Mouse (Mus musculus): ENCODE results near the gene Trpv1.
A peak's percentile ranks its signal among the peaks of the same experiment; 100 is the strongest.

The Trpv1 gene

DNA sequence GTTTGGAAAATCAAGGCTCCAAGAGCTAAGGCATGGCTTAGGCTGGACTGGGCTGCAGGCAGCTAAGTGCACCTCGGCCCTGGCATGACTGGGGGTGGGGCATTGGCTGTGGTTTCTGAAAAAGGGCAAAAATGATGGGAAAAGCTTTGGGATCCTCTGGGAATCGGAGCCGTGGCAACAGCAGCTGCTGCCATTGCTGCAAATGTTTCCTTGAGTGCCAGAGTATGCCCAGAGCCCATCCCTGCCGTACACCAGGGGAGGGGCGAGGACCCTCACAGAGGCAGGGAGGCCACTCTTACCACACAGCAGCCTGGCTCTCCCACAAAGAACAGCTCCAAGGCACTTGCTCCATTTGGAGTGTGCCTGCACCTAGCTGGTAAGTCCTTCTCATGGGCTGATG, at the start of gene Trpv1:
Gene Trpv1, plus strand, starts transcription at position 301 of the 400 bp plus-strand sequence.
- no peak for DNase-seq (ENCODE audit: low read depth, low spot score)

DNA sequence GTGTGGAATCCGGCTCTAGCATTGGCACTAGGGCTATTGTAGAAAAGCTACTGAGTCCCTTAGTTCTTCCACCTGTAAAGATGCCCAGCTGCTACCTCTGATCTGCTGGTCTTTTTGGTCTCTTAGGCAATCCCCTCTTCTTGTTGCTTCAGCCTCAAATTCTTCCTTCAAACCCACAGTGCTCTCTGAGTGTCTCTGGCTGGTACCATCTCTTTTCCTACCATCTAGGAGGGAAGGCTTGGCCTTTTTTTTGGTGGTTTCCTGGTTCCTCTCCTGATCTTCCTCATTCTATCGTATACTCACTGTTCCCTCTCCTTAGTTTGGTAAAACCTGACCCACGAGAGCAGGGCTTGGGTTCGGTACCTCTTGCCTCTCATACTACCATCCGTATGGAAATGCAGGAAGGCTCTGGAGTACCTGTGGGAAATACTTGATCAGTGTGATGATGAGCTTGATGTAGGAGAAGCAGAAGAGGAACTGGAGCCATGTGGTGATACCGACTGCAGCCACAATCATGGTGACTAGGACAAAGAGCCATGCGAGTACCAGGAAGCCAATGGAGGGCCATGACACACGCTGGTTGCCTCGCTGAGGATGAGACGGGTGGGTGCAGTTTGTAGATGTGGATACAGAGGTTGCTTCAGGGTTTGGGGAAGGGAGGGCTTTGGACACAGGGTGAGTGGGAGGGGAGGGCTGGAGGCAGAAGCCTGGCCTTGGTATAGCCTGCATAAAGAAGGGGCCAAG, 48.0 kb upstream of the Trpv1 start:
- DNase-seq (ENCODE audit: low read depth, low spot score), result no peak

DNA sequence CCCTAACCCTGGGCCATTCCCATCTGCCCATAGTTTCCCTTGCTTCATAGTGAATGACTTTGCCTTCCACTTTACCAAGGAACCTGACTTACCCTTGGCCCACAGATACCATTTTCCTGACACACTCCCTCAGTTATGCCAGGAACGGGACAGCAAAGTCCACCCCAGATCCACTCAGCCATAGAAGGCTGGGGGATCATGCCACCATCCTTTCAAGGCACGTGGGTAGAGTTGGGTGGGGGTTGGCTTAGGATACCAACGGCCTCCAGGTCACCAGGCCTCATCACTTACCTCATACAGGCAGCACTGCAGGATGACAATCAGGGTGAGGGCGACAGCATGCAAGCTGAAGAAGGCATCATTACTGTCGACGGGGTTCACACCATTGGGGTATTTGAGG, 46.9 kb upstream of the Trpv1 start:
- DNase-seq (ENCODE audit: low read depth, low spot score), result no peak

DNA sequence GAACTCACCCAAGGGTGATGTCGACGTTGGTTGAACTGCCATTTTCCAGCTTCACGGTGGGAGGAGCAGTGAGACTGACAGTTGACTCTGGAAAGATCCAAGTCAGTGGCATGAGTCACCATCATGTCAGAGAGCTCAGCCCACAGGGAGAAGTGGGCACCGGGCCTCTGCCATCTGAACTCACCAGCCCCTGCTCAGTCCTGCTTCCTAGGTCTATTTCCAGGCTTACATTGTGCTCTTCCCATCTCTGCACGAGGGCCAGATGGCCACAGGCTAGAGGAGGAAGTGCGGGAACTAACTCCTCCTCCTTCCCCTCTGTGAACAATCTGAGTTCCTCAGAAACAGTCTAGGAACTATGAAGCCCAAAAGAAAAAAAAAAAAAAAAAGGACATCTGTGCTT, 41.0 kb upstream of the Trpv1 start:
- no peak for DNase-seq (ENCODE audit: low read depth, low spot score)

DNA sequence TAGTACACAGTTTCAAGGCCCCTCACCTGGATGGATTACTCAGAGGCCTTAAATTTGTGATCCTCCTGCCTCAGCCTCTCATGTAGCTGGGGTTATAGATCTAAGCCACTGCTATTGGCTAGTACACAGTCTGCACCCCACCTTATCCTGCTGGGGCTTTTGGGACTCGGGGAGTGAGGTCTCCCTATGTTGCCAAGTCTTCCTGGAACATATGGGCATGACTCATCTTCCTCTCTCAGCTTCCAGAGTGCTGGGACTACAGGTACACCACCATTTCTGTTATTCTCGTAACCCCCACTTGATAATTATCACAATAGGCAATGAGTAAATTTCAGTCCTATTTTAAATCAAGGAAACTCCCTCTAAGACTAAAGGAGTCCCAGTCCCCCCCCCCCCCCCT, 39.6 kb upstream of the Trpv1 start:
- no peak for DNase-seq (ENCODE audit: low read depth, low spot score)

DNA sequence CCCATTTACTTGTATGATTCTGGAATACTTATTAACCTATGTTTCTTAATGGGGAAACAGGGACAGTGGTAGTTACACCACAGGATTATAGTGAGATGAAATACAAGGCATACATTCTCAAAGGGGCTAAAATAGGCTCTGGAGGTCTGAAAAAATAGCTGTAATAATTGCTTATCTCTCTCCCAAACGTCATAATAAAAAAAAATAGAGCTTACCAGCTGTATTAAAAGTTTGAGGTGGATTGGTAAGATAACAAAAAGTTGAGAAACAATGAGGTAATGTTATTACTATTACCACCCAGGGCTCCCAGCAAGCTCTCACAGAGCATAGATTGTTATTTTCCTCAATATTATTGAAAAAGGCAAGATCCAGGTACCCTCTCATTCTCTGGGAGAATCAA, 35.9 kb upstream of the Trpv1 start:
- DNase-seq (ENCODE audit: low read depth, low spot score), result no peak

DNA sequence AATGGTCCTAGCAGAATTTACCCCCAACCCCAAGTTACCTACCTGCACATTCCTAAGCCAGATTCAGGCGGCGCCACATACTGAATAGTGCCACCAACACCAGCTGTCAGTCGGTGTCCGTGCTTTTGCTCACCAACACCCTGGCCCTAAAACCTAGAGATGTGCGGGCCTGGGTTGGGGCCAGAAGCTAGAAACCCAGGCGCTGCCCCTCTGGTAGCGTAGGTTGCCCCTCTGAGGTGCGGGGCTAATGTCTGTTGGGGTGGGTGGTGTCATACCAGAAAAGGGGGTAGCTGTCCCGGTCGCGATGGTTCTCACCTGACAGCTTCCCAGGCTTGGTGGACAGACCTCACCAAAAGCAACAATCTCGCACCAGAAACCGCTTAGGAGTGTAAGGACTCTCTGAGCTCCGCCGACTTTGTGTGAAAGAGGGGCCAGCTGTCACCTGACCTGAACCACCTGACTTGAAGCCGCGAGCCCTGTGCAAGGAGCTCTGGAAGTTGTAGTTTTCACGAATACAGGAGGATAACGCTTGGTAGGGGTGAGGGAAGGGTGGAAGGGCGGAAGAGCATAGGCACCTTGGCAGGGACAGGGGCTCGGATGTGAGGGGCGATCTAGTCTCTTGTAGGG, 35.4 kb upstream of the Trpv1 start, which contains the start of gene Ctns:
Gene Ctns, minus strand, starts transcription at position 440 of the 627 bp plus-strand sequence.
- DNase-seq (ENCODE audit: low read depth, low spot score), result peak; percentile 89

DNA sequence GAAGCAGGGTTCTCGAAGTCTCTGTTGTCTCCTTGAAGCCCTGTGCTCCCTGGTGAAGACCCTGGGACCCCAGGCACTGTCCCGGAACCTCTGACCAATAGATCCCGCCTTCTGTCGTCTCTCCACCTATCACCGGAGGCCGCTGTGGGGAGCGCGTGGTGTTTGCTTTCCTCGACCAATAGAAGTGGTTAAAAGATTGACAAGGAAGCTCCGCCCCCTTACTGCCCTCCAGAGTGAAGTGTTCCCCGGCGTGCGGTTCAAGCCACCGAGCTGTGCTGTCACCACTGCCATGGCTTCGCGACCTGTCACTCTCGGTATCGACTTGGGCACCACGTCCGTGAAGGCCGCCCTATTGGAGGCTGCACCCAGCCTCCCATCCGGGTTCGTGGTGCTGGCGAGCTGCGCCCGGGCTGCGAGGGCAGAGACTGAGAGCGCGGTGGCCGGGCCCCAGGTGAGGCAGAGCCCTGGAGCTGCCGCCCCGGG, 34.8 kb upstream of the Trpv1 start, which contains the start of gene Shpk:
Gene Shpk, plus strand, starts transcription at position 231 of the 483 bp plus-strand sequence.
- DNase-seq (ENCODE audit: low read depth, low spot score), result peak; percentile 95

DNA sequence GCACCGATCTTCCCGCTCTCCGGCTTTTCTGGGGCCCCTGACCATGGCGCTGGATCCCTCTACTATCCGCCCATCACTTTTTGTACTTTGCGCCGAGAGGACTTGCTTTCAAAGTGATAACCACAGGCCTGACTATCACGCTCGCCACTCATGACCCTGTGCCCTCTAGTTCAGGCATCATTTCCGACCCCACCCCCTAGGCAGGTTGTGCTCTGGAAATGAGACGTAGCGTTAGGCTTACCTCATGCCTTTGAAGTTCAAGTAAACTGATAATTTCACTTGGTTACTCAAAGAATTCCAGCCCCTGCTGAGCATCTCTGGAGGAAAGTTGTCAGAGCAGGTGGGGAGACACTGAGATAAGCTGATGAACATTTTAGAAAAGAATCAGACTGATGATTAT, 34.2 kb upstream of the Trpv1 start:
- DNase-seq (ENCODE audit: low read depth, low spot score), result peak; percentile 77

DNA sequence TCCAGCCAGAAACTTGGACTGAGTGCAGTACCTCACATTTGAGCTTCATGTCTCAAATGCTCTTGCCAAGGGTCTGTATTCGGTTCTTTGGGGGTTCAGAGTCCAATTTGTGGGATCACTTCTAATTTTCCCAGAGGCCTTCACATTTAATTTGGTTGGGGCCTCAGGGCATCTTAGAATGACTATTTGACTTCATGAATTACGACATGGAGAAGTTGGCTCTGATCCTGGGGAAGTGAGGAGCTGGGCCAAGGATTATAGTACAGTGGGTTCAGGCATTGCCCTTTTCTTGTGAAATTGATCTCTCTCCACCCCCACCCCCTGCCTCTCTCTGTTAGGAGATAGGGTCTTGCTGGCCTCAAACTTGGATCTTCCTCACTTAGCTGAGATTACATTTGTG, 33.1 kb upstream of the Trpv1 start:
- DNase-seq (ENCODE audit: low read depth, low spot score), result no peak

DNA sequence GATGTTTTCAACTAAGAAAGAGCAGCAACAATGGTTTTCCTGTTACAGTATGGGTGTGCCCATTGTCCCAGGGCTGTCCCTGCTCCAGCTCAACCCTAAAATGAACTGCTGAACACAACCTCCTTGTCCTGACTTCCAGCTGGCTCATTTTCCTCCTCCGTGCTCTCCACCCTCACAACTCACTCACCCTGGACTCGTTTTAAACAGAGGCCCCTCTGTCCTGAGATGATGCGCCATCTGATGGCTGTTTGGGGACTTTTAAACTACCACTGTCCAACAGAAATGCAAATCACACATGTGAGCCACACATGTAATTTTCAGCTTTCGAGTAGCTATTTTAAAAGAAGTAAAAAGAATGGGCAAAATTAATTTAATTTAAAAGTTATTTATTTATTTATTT, 32.5 kb upstream of the Trpv1 start:
- no peak for DNase-seq (ENCODE audit: low read depth, low spot score)

DNA sequence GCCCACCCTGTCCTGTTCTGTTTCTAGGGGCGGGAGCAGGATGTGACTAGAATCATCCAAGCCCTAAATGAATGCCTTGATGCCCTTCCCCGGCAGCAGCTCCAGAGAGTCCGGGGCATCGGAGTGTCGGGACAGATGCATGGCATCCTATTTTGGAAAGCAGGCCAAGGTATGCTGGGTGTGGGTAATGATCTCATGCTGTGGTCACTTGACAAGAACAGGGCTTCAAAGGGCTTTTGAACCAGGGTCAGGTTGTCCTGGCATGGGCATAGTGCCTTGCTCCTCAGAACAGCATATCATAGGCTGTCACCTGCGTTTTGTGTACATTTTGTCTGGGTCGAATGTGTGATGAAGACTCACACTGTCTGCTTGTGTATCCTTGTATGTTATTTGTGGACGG, 30.2 kb upstream of the Trpv1 start:
- no peak for DNase-seq (ENCODE audit: low read depth, low spot score)

DNA sequence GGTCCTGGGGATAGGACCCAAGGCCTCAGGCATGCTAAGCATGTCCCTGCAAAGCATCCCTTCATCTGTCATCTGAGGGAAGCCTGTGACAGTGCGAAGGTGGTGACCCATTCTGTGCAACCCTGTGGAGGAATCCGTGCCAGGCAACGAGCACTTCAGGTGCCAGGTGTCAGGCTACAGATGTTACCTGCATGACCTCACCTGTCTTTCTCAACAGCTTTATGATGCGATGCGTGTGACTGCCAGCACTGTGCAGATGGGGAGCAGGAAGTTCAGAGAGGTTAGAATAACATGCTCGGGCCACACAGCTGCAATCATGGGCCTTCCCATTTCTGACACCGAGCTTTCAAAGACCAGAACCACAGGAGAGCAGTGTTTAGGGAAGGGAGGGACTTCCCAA, 28.9 kb upstream of the Trpv1 start:
- DNase-seq (ENCODE audit: low read depth, low spot score), result no peak

DNA sequence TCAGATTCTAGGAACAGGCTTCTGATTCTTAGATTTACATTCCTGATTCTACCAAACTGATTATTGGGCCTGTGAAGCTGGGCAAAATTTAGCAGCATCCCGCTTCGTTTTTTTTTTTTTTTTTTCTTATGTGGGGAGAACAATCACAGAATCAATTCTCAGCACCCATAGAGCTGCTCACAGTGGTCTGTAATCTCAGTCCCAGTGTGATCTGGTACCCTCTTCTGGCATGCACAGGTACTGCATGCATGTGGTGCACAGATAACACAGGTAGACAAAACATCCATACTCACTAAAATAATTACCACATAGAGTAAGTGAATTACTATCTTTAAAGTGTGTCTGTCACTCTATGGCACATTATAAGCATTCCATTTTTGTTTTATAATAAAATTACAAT, 26.5 kb upstream of the Trpv1 start:
- DNase-seq (ENCODE audit: low read depth, low spot score), result peak; percentile 43

DNA sequence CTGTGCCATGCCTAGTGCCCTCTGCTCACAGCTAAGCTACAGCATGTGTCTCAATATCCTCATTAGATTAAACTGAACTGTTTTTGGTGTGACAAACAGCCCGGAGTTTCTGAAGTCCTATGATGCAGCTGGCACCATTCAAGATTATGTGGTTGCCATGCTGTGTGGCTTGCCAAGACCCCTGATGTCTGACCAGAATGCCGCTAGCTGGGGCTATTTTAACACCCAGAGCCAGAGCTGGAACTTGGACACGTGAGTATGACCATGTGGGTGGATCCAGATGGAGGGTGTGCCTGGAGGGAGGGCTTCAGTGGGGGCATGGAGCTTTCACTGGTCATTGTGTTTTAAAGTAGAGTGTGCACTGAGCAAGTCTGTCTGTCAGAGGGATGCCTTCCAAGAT, 20.1 kb upstream of the Trpv1 start:
- no peak for DNase-seq (ENCODE audit: low read depth, low spot score)

DNA sequence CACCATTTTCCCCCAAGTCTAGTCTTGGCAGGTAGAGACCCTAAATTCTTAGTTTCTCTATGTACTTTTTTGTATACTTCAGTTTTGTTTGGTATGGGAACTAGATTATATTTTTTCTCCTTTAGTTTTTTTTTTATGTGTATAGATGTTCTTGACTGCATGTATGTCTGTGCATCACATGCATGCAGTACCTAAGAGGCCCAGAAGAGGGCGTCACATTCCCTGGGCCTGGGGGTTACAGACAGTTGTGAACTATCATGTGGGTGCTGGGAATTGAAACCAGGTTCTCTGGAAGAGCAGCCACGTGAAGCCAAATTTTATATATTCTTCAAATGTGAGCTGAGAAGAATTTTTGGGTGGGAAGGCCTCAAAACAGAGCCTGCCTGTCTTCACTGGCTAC, 14.4 kb upstream of the Trpv1 start:
- DNase-seq (ENCODE audit: low read depth, low spot score), result peak; percentile 11

DNA sequence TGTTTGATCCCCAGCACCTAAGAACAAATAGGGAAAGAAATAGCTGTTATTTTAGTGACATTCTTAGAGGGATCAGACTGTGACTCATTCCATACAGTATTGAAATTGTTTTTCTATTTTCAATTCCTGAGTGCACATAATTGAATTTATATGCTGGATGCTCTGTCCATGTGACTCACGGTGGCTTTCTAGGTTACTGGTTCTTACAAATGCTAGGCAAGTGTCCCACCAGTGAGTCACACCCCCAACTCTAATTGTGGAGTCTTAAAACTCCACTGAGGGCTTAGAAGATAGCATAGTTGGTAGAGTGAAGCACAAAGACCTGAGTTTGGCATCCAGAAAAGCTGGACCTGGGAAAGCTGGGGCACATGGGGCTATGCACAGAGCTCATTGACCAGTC, 13.4 kb upstream of the Trpv1 start:
- DNase-seq (ENCODE audit: low read depth, low spot score), result no peak

DNA sequence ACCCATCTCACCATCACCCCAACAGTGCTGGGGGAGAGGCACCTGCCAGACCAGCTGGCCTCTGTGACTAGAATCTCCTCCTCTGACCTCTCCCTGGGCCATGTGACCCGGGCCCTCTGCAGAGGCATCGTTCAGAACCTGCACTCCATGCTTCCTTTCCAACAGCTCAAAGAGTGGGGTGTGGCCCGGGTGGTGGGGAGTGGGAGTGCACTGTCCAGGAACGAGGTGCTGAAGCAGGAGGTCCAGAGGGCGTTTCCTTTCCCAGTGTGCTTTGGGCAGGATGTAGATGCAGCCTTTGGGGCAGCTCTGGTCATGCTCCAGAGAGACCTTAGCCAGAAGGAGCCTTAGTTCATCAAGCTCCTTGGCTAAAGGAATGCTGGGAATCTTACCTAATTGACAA, 11.2 kb upstream of the Trpv1 start:
- no peak for DNase-seq (ENCODE audit: low read depth, low spot score)

DNA sequence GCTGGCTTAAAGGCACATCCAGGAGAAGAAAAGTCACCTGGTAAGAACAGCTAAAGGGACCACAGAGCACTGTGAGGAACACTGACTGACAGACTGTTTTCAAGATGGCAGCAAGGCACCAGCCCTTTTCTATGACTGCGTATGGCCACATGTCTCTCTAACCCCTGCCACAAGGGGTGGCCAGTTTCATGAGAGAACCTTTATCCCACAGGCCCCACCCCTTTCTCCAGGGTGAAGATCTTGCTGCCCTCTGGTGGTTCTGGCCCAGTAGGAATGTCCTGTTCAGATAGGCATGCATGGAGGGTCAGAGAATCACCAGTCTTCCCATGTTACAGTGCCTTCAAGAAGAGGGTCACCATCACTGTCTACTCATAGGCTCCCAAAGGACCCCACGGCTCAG, 10.1 kb upstream of the Trpv1 start:
- peak; percentile 44 for DNase-seq (ENCODE audit: low read depth, low spot score)

DNA sequence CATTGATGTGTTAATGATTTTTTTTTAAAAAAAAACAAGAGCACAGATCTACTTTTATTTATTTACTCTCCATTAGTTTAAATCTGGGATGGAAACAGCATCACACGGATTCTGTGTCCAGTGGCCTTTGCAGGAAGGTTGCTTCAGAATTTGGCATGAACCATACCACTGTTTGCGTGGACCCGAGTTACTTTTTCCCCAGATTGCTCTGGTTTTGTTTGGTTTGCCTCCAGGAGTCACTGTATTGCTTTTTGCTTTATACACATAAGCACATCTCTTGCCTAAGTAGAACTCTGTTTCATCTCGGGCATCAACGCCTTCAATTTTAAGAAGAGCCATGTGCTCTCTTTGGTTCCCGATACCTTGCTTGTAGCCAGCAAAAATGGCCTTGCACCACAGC, 8.2 kb upstream of the Trpv1 start:
- no peak for DNase-seq (ENCODE audit: low read depth, low spot score)

DNA sequence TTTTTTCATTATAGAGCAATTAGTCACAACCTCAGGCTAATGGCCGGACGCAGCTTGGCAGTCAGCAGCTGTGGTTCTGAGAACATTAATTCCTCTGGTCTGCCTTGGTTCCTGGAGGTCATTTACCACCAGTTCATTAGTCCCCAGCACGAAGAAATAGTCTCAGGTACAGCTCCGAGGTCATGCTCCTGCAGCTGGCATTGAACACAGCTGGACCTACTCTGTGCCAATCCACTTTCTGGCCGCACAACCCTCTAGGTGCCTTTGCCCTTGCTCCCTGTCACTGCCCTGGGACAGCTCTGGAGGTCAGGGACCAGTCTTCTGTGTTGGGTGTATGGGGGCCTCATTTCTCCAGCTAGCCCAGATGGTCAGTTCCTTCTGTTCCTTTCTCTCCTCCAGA, 5.2 kb upstream of the Trpv1 start:
- DNase-seq (ENCODE audit: low read depth, low spot score), result no peak

DNA sequence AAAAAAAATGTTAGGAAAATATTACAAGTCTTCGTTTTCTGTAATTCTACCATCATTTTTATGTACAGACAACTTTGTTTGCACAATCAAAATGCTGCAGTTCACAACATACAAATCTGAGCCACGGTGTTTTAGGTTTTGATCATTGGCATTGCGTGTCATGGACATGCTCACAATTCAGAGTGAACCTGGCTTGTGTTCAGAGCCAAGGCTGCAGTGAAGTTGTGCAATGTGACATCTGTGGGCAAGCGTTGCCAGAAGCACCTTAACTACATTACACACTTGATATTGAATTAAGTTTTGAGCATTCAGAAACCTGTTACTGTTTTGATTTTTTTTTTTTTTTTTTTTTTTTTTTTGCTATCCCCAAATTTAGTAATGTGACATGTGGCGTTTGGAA, 4.0 kb upstream of the Trpv1 start:
- DNase-seq (ENCODE audit: low read depth, low spot score), result no peak

DNA sequence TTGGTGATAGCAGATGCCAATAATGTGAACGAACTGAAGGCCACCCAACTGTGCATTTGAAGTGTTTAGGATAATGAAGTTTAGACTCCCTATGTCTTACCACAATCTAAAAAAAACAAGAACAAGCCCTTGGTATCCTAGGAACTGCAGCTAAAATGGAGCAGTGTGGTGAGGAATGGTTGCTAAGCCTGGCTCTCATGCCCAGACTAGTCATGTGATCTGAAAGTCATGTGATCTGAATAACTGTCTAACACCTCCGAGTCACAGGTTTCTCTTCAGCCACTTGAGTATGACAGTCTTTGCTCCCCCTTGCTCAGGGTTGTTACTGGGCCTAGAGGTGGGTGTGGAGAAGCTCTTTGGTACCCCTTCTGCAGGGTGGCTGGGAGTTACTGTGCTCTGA, 1.6 kb upstream of the Trpv1 start:
- DNase-seq (ENCODE audit: low read depth, low spot score), result no peak

Measured in CD4-positive, CD25-positive, alpha-beta regulatory T cell, adult 2 months (primary cell).